Mouse (Mus musculus) kidney, embryonic 16.5 days (tissue): Measurements from ENCODE around the gene Gm6763. TPM values are rescaled to one million over a fixed set of nuclear protein-coding genes. Genes with fewer than 3 reads are reported as not detected.

Source experiments
- polyA plus RNA-seq: library from polyadenylated mRNA; unstranded; fragments of >200 nt; fragmentation: Nextera tagmentation; extraction: Ambion mirVana; gene quantifications from 2 replicates; pipeline ENCODE4 v1.2.1, GENCODE M21; 2015

Gene Gm6763
- polyA plus RNA-seq, 1 experiment from 2014 or later, result not detected

Other genes with a start within 250 kb of the Gm6763 start
- not detected in 2 replicates for gene Gm21293, start 8.5 kb upstream of the Gm6763 start, polyA plus RNA-seq
- not detected in 2 replicates for gene Gm8764, start 8.5 kb downstream of the Gm6763 start, polyA plus RNA-seq
- not detected in 2 replicates for gene Gm21304, start 17.0 kb downstream of the Gm6763 start, polyA plus RNA-seq
- gene Gm21312, start 25.5 kb downstream of the Gm6763 start, polyA plus RNA-seq, result not detected in 2 replicates
- gene Gm20765, start 34.0 kb downstream of the Gm6763 start, polyA plus RNA-seq, result not detected in 2 replicates
- gene Gm4340, start 42.5 kb downstream of the Gm6763 start, polyA plus RNA-seq, result not detected in 2 replicates